Mouse (Mus musculus): Measurements from ENCODE around the gene Ss18l2.
A peak's percentile ranks its signal among the peaks of the same experiment; 100 is the strongest.

Gene Ss18l2

GRCm38 (mm10) chr9:121697150-121698049 lies 12.7 kb upstream of the Ss18l2 start:
- DNase-seq (ENCODE audit: low read depth, low spot score): no peak

GRCm38 (mm10) chr9:121704261-121704645 lies 5.9 kb upstream of the Ss18l2 start:
- no peak for DNase-seq (ENCODE audit: low read depth, low spot score)

GRCm38 (mm10) chr9:121704646-121705625 lies 5.2 kb upstream of the Ss18l2 start, which contains the start of gene Sec22c:
Gene Sec22c, minus strand, starts transcription at chr9:121705490.
- peak; percentile 88 for DNase-seq (ENCODE audit: low read depth, low spot score)

GRCm38 (mm10) chr9:121706029-121706675 lies 4.0 kb upstream of the Ss18l2 start:
- no peak for DNase-seq (ENCODE audit: low read depth, low spot score)

GRCm38 (mm10) chr9:121707801-121708200 lies 2.3 kb upstream of the Ss18l2 start:
- DNase-seq (ENCODE audit: low read depth, low spot score): no peak

GRCm38 (mm10) chr9:121708506-121709486 lies 1.3 kb upstream of the Ss18l2 start:
- DNase-seq (ENCODE audit: low read depth, low spot score): no peak

- DNase-seq (ENCODE audit: low read depth, low spot score): no peak
These were observed 451 bp downstream of the Ss18l2 start for GRCm38 (mm10) chr9:121710584-121710975.

- DNase-seq (ENCODE audit: low read depth, low spot score): no peak
These were observed 6.9 kb downstream of the Ss18l2 start for GRCm38 (mm10) chr9:121717048-121717447.

GRCm38 (mm10) chr9:121718070-121718705 lies 8.1 kb downstream of the Ss18l2 start:
- DNase-seq (ENCODE audit: low read depth, low spot score): no peak

- peak; percentile 97 for DNase-seq (ENCODE audit: low read depth, low spot score)
These were observed 8.7 kb downstream of the Ss18l2 start, which contains the start of gene Nktr for GRCm38 (mm10) chr9:121718792-121719318. Gene Nktr, plus strand, starts transcription at chr9:121719169.

- DNase-seq (ENCODE audit: low read depth, low spot score): no peak
These were observed 9.5 kb downstream of the Ss18l2 start for GRCm38 (mm10) chr9:121719347-121720331.

GRCm38 (mm10) chr9:121740490-121740889 lies 30.4 kb downstream of the Ss18l2 start:
- no peak for DNase-seq (ENCODE audit: low read depth, low spot score)

GRCm38 (mm10) chr9:121741168-121741567 lies 31.0 kb downstream of the Ss18l2 start:
- no peak for DNase-seq (ENCODE audit: low read depth, low spot score)

GRCm38 (mm10) chr9:121744051-121744450 lies 33.9 kb downstream of the Ss18l2 start:
- no peak for DNase-seq (ENCODE audit: low read depth, low spot score)

- DNase-seq (ENCODE audit: low read depth, low spot score): peak; percentile 56
These were observed 42.6 kb downstream of the Ss18l2 start for GRCm38 (mm10) chr9:121752774-121753173.

GRCm38 (mm10) chr9:121754624-121755023 lies 44.5 kb downstream of the Ss18l2 start:
- DNase-seq (ENCODE audit: low read depth, low spot score): no peak

- DNase-seq (ENCODE audit: low read depth, low spot score): no peak
These were observed 46.7 kb downstream of the Ss18l2 start for GRCm38 (mm10) chr9:121756785-121757184.

GRCm38 (mm10) chr9:121757432-121757831 lies 47.3 kb downstream of the Ss18l2 start:
- DNase-seq (ENCODE audit: low read depth, low spot score): no peak

All from telencephalon, adult 2 months (tissue).